ENCODE assay signal across 22 mouse cellular contexts in the genomic region with DNA sequence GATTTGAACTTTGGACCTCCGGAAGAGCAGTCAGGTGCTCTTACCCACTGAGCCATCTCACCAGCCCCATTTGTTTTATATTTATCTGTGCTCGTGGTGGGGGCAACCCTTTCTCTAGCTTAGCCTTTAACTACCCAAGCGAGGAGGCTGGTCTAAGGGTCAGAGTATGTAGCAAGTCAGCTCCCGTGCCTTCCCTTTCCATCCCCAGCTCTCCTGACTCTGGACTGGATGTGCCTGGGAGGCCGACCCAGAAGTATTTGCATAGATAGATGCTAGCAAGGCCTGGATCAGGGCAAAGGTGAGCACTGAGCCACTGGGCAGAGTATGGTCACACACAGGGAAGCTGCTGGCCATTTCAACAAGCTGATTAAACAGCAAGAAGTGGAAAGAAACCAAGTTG. TPM values are rescaled to one million over a fixed set of nuclear protein-coding genes. Genes with fewer than 3 reads are reported as not detected.
DNase-seq lines count a peak whose midpoint lies in the region; ATAC-seq and TF ChIP-seq lines count a peak whose summit lies in the region.
"Had no signal": no experiment of that assay in that cellular context is flagged by ENCODE, and none has a peak within 500 bp of the region (broad histone marks: within the 10 kb centered on the region; RNA-seq: fewer than 3 reads in every experiment).

No protein-coding gene starts in this region.

- 50% methylated on average over 5 of the region's 5 CpGs for WGBS in liver, embryonic 14.5 days (ENCODE audit: insufficient replicate concordance)
- 91% methylated on average over 5 of the region's 5 CpGs for WGBS in hindbrain, embryonic 14.5 days
- WGBS in forebrain, embryonic 10.5 days, result 87% methylated on average over 5 of the region's 5 CpGs

- no peak for TF ChIP-seq EP300 in liver, embryonic 14.5 days (IDR thresholded peaks at IDR 0.05; ENCODE audit: low read depth)

- no peak overlapping the region for H3K9ac ChIP-seq in liver, embryonic 14.5 days (replicated peaks)
- H3K9ac ChIP-seq in hindbrain, embryonic 14.5 days, result no peak overlapping the region
- H3K9ac ChIP-seq: lung, embryonic 15.5 days; midbrain, embryonic 15.5 days; neural tube, embryonic 12.5 days had no signal

- no peak overlapping the region for H3K27ac ChIP-seq in liver, embryonic 14.5 days
- H3K27ac ChIP-seq in hindbrain, embryonic 14.5 days, result no peak overlapping the region
- no peak overlapping the region for H3K27ac ChIP-seq in forebrain, embryonic 10.5 days
- H3K27ac ChIP-seq: embryonic facial prominence, embryonic 10.5 days; hindbrain, embryonic 10.5 days; hindbrain, postnatal 0 days; left cerebral cortex, adult 2 months; lung, embryonic 15.5 days; midbrain, embryonic 15.5 days; neural tube, embryonic 12.5 days had no signal

- TF ChIP-seq CTCF in liver, embryonic 14.5 days (IDR thresholded peaks at IDR 0.05; ENCODE audit: low read depth), result no peak

- H3K4me3 ChIP-seq in liver, embryonic 14.5 days (ENCODE audit: insufficient read depth in 1 of 2, low read depth in 2 of 2, low read length in 2 of 2), result no peak overlapping the region
- H3K4me3 ChIP-seq in hindbrain, embryonic 14.5 days (replicated peaks; ENCODE audit: low read length), result no peak overlapping the region
- H3K4me3 ChIP-seq in forebrain, embryonic 10.5 days, result no peak overlapping the region
- H3K4me3 ChIP-seq: embryonic facial prominence, embryonic 10.5 days; hindbrain, embryonic 10.5 days; left cerebral cortex, adult 2 months; lung, embryonic 15.5 days; midbrain, embryonic 15.5 days; neural tube, embryonic 12.5 days had no signal

- H3K4me1 ChIP-seq in liver, embryonic 14.5 days (replicated peaks; ENCODE audit: control insufficient read depth in 2 of 2, insufficient read depth in 2 of 2, low read length in 1 of 2), result no peaks in the 10 kb centered on the region; a peak in 1 of 4 replicates
- no peaks in the 10 kb centered on the region for H3K4me1 ChIP-seq in hindbrain, embryonic 14.5 days (replicated peaks; ENCODE audit: control insufficient read depth, insufficient read depth, low read length)
- H3K4me1 ChIP-seq in forebrain, embryonic 10.5 days, result no peaks in the 10 kb centered on the region
- H3K4me1 ChIP-seq: embryonic facial prominence, embryonic 10.5 days; hindbrain, embryonic 10.5 days; lung, embryonic 15.5 days; midbrain, embryonic 15.5 days; neural tube, embryonic 12.5 days had no signal

- peak; percentile 45 for ATAC-seq in liver, embryonic 14.5 days (ENCODE audit: insufficient read depth)
- ATAC-seq in hindbrain, embryonic 14.5 days (ENCODE audit: low FRiP score), result no peak
- ATAC-seq: forebrain, embryonic 16.5 days; hindbrain, postnatal 0 days; midbrain, embryonic 15.5 days had no signal

- no peak overlapping the region for H3K4me2 ChIP-seq in liver, embryonic 14.5 days (ENCODE audit: low read depth)
- no peak overlapping the region for H3K4me2 ChIP-seq in hindbrain, embryonic 14.5 days (replicated peaks)
- H3K4me2 ChIP-seq: heart, embryonic 11.5 days; lung, embryonic 15.5 days; midbrain, embryonic 15.5 days; neural tube, embryonic 12.5 days had no signal

- H3K9me3 ChIP-seq in liver, embryonic 14.5 days (ENCODE audit: control insufficient read depth, low read length), result no peaks in the 10 kb centered on the region
- peaks cover 11% of the 10 kb centered on the region for H3K9me3 ChIP-seq in hindbrain, embryonic 14.5 days (ENCODE audit: control insufficient read depth, low read length)
- H3K9me3 ChIP-seq in forebrain, embryonic 10.5 days, result peaks cover 10% of the 10 kb centered on the region; the same call in 1 of the 2 replicates
- H3K9me3 ChIP-seq: lung, embryonic 15.5 days; midbrain, embryonic 15.5 days had no signal

- no peaks in the 10 kb centered on the region for H3K36me3 ChIP-seq in liver, embryonic 14.5 days (replicated peaks; ENCODE audit: control insufficient read depth, insufficient read depth, low read depth)
- no peaks in the 10 kb centered on the region for H3K36me3 ChIP-seq in hindbrain, embryonic 14.5 days (replicated peaks; ENCODE audit: control insufficient read depth, insufficient read depth)
- peaks cover under 1% of the 10 kb centered on the region; the same call in 1 of the 2 replicates for H3K36me3 ChIP-seq in forebrain, embryonic 10.5 days (replicated peaks)

- H3K27me3 ChIP-seq in liver, embryonic 14.5 days (ENCODE audit: control insufficient read depth, insufficient read depth, low read length), result no peaks in the 10 kb centered on the region
- no peaks in the 10 kb centered on the region for H3K27me3 ChIP-seq in hindbrain, embryonic 14.5 days (ENCODE audit: control insufficient read depth, insufficient read depth, low read length)
- H3K27me3 ChIP-seq in forebrain, embryonic 10.5 days (ENCODE audit: poor library complexity, severe bottlenecking), result no peaks in the 10 kb centered on the region
- H3K27me3 ChIP-seq: lung, embryonic 15.5 days; midbrain, embryonic 15.5 days; neural tube, embryonic 12.5 days had no signal

- DNase-seq in kidney, adult 11 months, result peak; percentile 91
- DNase-seq in kidney, adult 9 months, result peak; percentile 92
- peak; percentile 75 for DNase-seq in kidney, postnatal 14 days
- DNase-seq in liver, embryonic 14.5 days (ENCODE audit: low read depth in 3 of 3, low spot score in 3 of 3), result no peak
- no peak for DNase-seq in heart, adult 9 months (ENCODE audit: low spot score in 2 of 2)
- no peak for DNase-seq in hindbrain, embryonic 14.5 days (ENCODE audit: low spot score)
- DNase-seq in forebrain, embryonic 10.5 days (ENCODE audit: extremely low spot score, low spot score), result no peak
- no peak for DNase-seq in thymus, adult 18-20 months
- DNase-seq: cerebellum, adult 11 months; cerebellum, adult 9-11 months; lung, postnatal 4 days; right cerebral cortex, postnatal 14 days; thymus, postnatal 14 days had no signal

RNA-seq across cellular contexts. Expression of gene Cdh23, which starts 12.5 kb away (rescaled TPM):
- polyA plus RNA-seq in liver, embryonic 14.5 days (2012; rRNA removed), result 0.02 and 0.06 TPM in 2 replicates
- 0.06 TPM in 1 of 2 replicates, not detected in the other for polyA plus RNA-seq in liver, embryonic 14.5 days (2014; fragmentation: Nextera tagmentation; extraction: Ambion mirVana)
- polyA plus RNA-seq in hindbrain, embryonic 14.5 days (2014; fragmentation: Nextera tagmentation; extraction: Ambion mirVana), result 6.3 and 6.8 TPM in 2 replicates
- polyA plus RNA-seq in forebrain, embryonic 10.5 days (2016; fragmentation: Nextera tagmentation; extraction: Ambion mirVana), result 0.27 and 0.32 TPM in 2 replicates

RNA-seq across cellular contexts. Expression of gene Slc29a3, which starts 43.8 kb away (rescaled TPM):
- polyA plus RNA-seq in liver, embryonic 14.5 days (2012; rRNA removed), result 1.7 and 1.9 TPM in 2 replicates
- 2.1 and 3.3 TPM in 2 replicates for polyA plus RNA-seq in liver, embryonic 14.5 days (2014; fragmentation: Nextera tagmentation; extraction: Ambion mirVana)
- polyA plus RNA-seq in hindbrain, embryonic 14.5 days (2014; fragmentation: Nextera tagmentation; extraction: Ambion mirVana), result 8.4 and 8.9 TPM in 2 replicates
- 6.3 and 7.1 TPM in 2 replicates for polyA plus RNA-seq in forebrain, embryonic 10.5 days (2016; fragmentation: Nextera tagmentation; extraction: Ambion mirVana)

Comparison
In these comparisons a context has a peak if more than half of its experiments do, and no peak if none do; other contexts are left out.
1. DNase-seq: peak in kidney, adult 11 months (single experiment), kidney, adult 9 months (single experiment) and kidney, postnatal 14 days (single experiment); none in liver, embryonic 14.5 days (0 of 3), heart, adult 9 months (0 of 2), hindbrain, embryonic 14.5 days (single experiment), forebrain, embryonic 10.5 days (single experiment) and thymus, adult 18-20 months (0 of 2).